Mouse (Mus musculus) ES-E14 (cell line): ENCODE data around the gene Zbed4. TPM values are rescaled to one million over a fixed set of nuclear protein-coding genes. Genes with fewer than 3 reads are reported as not detected.
"Not testable (repeated sequence)": the region's sequence is repeated elsewhere in the genome, so short reads cannot be mapped to it uniquely, and the experiment has no call there.

ENCODE experiments used
- DNase-seq: peaks from one replicate; pipeline ENCODE4 v3.0.0-alpha.2; 2013; ENCODE audit warnings: low read depth, low spot score
- H3K27ac ChIP-seq: 2 replicates; pipeline ENCODE4 v1.5.1; 2012; ENCODE audit warnings: low read depth, mild to moderate bottlenecking, low read length, moderate library complexity, mixed read lengths; ENCODE audit not compliant: poor library complexity, insufficient read depth, severe bottlenecking
- H3K36me3 ChIP-seq: 2 replicates; pipeline ENCODE4 v1.6.1; 2012; ENCODE audit warnings: mild to moderate bottlenecking, low read length, moderate library complexity, mixed read lengths; ENCODE audit not compliant: control insufficient read depth, poor library complexity, insufficient read depth, severe bottlenecking
- H3K4me1 ChIP-seq, 2 experiments: fragments of 150-350 bp in 1 of 2; sonication (generic) in 1 of 2; 2 replicates each; pipeline ENCODE4 v1.6.1; 2012; ENCODE audit warnings: low read length in 2 of 2, mild to moderate bottlenecking in 1 of 2, mixed read lengths in 1 of 2; ENCODE audit not compliant: control insufficient read depth in 2 of 2, insufficient read depth in 2 of 2, poor library complexity in 1 of 2
- H3K4me3 ChIP-seq, 2 experiments: fragments of 150-350 bp in 1 of 2; sonication (generic) in 1 of 2; 2 replicates each; pipeline ENCODE4 v1.5.1; 2012; ENCODE audit warnings: low read length in 2 of 2, low read depth in 1 of 2, mild to moderate bottlenecking in 1 of 2, mixed read lengths in 1 of 2; ENCODE audit not compliant: insufficient read depth in 1 of 2, poor library complexity in 1 of 2, severe bottlenecking in 1 of 2
- H3K9ac ChIP-seq: 2 replicates; pipeline ENCODE4 v1.6.1; 2012; ENCODE audit warnings: low read depth, mild to moderate bottlenecking, low read length, mixed read lengths; ENCODE audit not compliant: poor library complexity, insufficient read depth, severe bottlenecking
- H3K9me3 ChIP-seq: fragments of 150-350 bp; sonication (generic); 2 replicates; pipeline ENCODE4 v1.6.1; 2012; ENCODE audit warnings: low read depth, mild to moderate bottlenecking, low read length; ENCODE audit not compliant: control insufficient read depth, insufficient read depth
- CHD2 ChIP-seq: IDR thresholded peaks from 2 replicates; pipeline ENCODE4 v1.6.1; 2014; ENCODE audit warnings: mild to moderate bottlenecking, low read depth, low read length, inconsistent platforms
- HCFC1 ChIP-seq: IDR thresholded peaks from 2 replicates; pipeline ENCODE4 v1.6.1; 2012; ENCODE audit warnings: low read length, inconsistent platforms, borderline replicate concordance; ENCODE audit not compliant: insufficient read depth
- MAFK ChIP-seq: IDR thresholded peaks from 2 replicates; pipeline ENCODE4 v1.6.1; 2014; ENCODE audit warnings: mild to moderate bottlenecking, low read depth, low read length, inconsistent platforms; ENCODE audit not compliant: insufficient read depth
- ZC3H11A ChIP-seq: IDR thresholded peaks from 2 replicates; pipeline ENCODE4 v1.6.1; 2012; ENCODE audit warnings: low read depth, mild to moderate bottlenecking, inconsistent platforms, low read length, borderline replicate concordance
- ZNF384 ChIP-seq: IDR thresholded peaks from 2 replicates; pipeline ENCODE4 v1.6.1; 2012; ENCODE audit warnings: low read depth, low read length, inconsistent platforms
- in situ Hi-C, 2 experiments: fragments of 600-800 bp; cut with MboI; formaldehyde crosslinking; loops; one replicate each; pipeline ENCODE4 v1.15.1; 2025; ENCODE audit warnings: low sequenced_read_pairs in 2 of 2, inconsistent platforms in 1 of 2; ENCODE audit not compliant: unreplicated experiment in 2 of 2
- total RNA-seq: library from RNA; depleted of rRNA; stranded (reverse); fragments of 300-350 nt; gene quantifications from 2 replicates; pipeline ENCODE4 v1.2.3, GENCODE M21; 2012

Gene Zbed4
- total RNA-seq, 1 experiment, result 43.6 TPM

- H3K27ac ChIP-seq, H3K4me1 ChIP-seq, H3K9ac ChIP-seq, H3K9me3 ChIP-seq, H3K36me3 ChIP-seq, in situ Hi-C loops, DNase-seq, H3K4me3 ChIP-seq: not testable (repeated sequence)
- TF ChIP-seq ZNF384, result peak; percentile 67; the same call in 1 of the 2 replicates
Observed at GRCm38 (mm10) chr15:88774630-88775029, 23.2 kb downstream of the Zbed4 start.

DNA sequence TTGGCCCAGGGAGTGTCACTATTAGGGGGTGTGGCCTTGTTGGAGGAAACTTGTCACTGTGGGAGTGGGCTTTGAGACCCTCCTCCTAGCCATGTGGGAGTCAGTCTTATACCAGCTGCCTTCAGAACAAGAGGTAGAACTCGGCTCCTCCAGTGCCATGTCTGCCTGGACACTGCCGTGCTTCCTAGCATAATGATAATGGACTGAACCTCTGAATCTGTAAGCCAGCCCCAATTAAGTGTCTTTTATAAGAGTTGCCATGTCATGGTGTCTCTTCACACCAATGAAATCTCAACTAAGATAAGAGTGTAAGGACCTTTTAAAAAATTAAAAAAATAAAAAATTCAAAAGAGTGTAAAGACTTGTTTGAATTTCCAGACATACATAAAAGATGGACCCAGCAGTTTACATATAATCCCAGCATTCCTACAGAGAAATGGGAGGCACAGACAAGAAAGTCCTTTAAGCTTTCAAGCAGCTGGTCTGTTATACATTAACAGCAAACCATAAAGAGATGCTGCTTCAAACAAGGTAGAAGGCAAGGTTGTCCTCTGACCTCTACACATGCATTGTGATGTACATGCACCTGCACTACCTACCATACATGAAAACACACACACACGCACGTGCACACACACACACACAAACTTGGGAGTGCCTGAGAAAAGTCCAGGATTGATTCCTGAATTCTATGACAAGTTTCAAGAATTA, 40.8 kb downstream of the Zbed4 start:
- no peak for DNase-seq
- Histone ChIP-seq H3K9ac (no peak overlapping the region), H3K27ac (no peak overlapping the region), H3K4me1 (no peaks in the 10 kb centered on the region), H3K4me3 (no peak overlapping the region), H3K36me3 (no peaks in the 10 kb centered on the region), H3K9me3 (no peaks in the 10 kb centered on the region)
- in situ Hi-C loops, result no loop called here
- TF ChIP-seq HCFC1 (no peak), CHD2 (no peak)

DNA sequence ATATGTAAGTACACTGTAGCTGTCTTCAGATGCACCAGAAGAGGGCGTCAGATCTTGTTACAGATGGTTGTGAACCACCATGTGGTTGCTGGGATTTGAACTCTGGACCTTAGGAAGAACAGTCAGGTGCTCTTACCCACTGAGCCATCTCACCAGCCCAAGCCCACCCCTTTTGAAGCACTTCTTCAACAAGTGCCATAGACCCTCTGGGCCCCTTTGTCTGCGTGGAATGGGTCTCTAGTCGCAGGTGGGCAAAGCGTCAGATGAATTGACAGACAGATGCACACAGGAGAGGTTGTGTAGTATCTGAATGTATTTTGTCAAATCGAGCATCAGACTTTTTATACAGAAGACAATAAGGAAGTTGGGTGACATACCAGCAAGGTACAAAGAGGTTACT, 43.3 kb downstream of the Zbed4 start:
- in situ Hi-C loops, H3K9ac ChIP-seq, H3K36me3 ChIP-seq, H3K4me3 ChIP-seq, H3K9me3 ChIP-seq, H3K27ac ChIP-seq, H3K4me1 ChIP-seq, DNase-seq: not testable (repeated sequence)

- in situ Hi-C loops, result no loop called here
- DNase-seq, result no peak
- TF ChIP-seq ZC3H11A (no peak), HCFC1 (no peak), ZNF384 (no peak), MAFK (no peak), CHD2 (no peak)
- peaks cover 0 to 2% of the 10 kb centered on the region in 2 experiments; a peak in 2 of 4 replicates for H3K4me1 ChIP-seq
- no peak overlapping the region for H3K27ac ChIP-seq
- no peak overlapping the region for H3K4me3 ChIP-seq
- H3K9ac ChIP-seq, result no peak overlapping the region
- no peaks in the 10 kb centered on the region for H3K9me3 ChIP-seq
- H3K36me3 ChIP-seq, result no peaks in the 10 kb centered on the region
Observed at GRCm38 (mm10) chr15:88799950-88800371, 48.5 kb downstream of the Zbed4 start.

GRCm38 (mm10) chr15:88800921-88801354, 49.5 kb downstream of the Zbed4 start:
- DNase-seq, result no peak
- in situ Hi-C loops, result no loop called here
- Histone ChIP-seq H3K27ac (no peak overlapping the region), H3K9ac (no peak overlapping the region), H3K4me3 (no peak overlapping the region), H3K9me3 (no peaks in the 10 kb centered on the region), H3K4me1 (peaks cover 0 to 2% of the 10 kb centered on the region in 2 experiments; a peak in 2 of 4 replicates), H3K36me3 (peaks cover 3% of the 10 kb centered on the region; the same call in 1 of the 2 replicates)
- TF ChIP-seq CHD2, result no peak
- no peak for TF ChIP-seq HCFC1
- TF ChIP-seq MAFK, result no peak
- TF ChIP-seq ZNF384, result no peak
- no peak for TF ChIP-seq ZC3H11A
